Mouse (Mus musculus) common myeloid progenitor, adult 5-6 weeks (primary cell): ENCODE measurements around the gene Katnb1. TPM values are rescaled to one million over a fixed set of nuclear protein-coding genes. Genes with fewer than 3 reads are reported as not detected.

ENCODE experiments used
- ATAC-seq: replicated peaks from 2 replicates; pipeline ENCODE4 v1.8.0; 2016; ENCODE audit warnings: low read depth, mild to moderate bottlenecking, moderate TSS enrichment, inconsistent platforms; ENCODE audit not compliant: poor library complexity, severe bottlenecking
- total RNA-seq: library from RNA; stranded (forward); fragments of 200-1000, 187-1606 nt; gene quantifications from 2 replicates; pipeline ENCODE4 v1.2.3, GENCODE M21; 2017

The Katnb1 gene
- total RNA-seq = 17.5 and 24.6 TPM in 2 replicates

DNA sequence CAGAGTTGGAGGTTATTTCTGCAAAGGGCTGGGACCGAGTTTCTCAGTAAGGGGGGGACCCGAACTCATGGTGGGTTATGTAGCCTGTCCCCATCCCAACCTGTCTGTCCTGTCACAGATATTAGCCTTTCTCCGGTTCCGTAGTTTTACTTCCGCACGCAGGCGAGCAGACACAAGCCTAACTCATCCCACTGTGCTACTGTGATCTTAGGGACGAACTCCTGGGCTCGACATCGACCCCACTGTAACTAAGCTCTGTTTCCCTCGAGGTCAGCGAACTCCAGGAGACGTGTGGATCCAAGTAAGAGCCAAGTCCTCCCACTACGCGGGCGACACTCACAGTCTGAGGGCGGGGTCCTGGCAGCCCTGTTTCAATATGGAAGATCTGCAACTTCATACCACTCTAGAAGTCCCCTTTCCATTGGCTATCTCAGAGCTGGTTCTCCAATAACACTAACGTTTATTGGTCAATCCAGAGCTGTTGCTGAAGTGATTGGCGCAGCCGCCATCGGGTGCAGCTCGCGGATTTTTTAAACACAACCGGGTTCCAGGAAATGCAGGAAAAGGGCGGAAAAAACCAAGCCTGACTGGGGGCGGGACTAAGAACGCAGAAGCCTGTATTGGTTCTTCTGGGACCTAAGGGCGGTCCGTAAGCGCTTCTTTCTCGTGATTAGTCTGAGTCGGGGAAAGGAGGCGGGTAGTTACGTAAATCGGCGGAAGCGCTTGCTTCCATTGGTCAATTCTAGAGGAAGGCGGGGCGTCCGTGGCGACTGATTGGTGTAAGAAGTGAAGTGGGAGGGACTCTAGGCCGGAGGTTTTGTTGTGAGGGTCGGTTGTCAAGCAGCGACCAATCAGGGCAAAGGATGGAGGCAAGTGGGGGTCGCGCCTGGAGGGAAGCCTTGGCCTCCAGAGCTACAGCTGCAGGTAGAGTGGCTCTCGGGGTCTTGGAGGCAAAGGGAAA lies at the start of gene Katnb1:
Katnb1 (plus strand) TSS at position 806 of the 961 bp plus-strand sequence.
- ATAC-seq = peak; percentile 86

DNA sequence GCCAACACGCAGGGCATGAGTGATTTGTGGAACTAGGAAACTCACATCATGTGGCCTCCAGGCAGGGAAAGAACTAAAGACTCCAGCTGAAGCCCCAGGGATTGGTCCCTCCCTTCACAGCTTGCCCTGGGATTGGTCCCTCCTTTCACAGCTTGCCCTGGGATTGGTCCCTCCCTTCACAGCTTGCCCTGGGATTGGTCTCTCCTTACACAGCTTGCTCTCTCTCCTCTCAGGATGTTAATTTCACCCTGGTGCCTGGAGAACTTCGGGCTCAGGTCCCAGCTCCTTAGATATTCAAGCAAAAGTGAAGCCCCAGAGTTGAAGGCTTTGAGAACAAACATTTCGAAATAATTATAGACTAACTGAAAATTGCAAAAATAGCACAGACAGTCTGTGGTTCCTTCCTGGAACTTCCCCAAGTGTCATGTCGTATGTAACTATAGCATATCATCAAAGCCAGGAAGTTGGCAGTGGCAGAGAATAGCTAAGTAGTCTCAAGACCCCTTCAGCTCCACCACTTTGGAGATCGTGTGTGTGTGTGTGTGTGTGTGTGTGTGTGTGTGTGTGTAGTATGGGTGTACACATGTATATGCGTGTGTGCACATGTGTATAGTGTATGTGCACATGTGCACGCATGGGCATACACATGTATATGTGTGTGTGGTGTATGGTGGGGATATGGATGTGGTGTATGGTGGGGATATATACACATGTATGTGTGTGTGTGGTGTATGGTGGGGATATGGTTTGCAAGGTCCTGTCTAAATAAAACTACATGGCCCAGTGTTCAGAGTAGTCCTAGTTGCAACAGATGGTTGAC lies 43.7 kb upstream of the Katnb1 start:
- peak; percentile 87 for ATAC-seq

DNA sequence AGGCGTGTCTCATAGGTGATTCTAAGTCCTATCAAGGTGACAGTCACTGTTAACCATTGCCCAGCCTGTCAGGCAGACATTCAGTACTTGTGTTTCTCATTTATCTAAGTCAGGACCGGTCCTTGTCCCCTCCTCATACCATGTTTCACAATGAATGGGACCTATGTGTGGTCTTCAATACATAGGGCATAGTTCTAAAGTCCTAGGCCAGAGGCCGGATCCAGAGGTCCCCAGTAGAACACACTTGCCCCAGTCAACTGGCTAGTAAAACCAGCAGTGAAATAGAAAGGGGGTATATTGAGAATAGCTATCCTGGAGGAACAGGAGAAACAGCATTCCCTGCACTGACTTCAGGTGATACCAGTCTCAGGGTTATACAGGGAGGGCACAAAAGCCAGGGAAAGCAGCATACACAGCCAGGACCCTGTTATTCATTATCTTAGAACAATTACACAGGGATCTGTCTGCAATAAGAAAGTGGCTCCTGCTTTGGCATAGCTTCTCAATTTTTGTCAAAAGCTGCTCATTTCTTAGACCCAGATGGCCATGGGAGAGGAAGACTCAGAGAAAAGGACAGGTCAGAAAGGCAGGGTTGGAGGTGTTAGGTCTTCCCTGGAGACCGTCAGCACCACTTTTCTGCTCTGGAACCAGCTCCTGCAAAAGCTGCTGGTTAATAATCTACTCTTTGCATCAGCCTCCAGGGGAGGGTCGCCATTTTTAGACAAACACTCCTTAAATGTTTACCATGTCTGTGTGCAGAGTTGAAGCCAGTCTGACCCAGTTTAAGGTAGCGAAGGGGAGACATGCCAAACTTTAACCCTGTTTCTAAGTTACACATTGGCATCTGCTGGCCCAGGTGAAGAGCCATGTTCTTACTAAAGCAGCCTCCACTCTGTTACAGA lies 38.9 kb upstream of the Katnb1 start:
- ATAC-seq = no peak

DNA sequence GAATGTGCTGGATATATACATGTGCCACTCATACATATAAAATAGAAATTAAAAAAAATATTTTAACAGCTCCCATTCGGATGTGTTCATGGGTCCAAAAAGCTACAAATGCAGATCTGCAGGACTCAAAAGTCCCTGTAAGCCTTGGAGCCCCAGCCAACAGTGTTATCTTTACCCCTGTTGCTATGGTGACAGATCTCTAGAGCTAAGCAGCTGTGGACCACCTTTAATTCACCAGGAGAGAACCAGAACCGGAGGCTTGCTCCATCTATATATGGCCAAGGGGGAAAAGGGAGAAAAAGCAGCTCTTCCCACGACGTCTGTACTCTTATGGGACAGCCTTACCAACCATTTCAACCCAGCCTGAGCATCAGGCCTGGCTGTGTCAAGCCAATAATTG lies 36.2 kb upstream of the Katnb1 start:
- no peak for ATAC-seq

DNA sequence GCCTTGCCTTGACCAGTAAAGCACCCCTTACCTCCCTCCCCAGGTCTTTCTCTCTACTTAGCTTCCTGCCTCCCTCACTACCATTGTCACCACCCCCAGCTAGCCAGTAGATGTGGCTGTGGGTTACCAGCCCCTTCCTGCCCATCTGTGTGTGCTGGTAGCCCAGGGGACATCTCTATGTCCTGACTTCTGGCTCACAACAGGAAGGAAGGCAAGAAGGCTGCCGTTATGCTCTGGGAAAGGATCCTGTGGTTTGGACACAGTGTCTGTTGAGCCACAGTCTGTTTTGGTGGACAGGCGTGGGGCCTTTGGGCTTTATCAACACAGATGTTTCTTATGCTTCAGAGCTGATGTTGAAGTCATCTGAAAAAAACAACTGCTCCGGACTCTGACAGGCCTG lies 34.0 kb upstream of the Katnb1 start:
- ATAC-seq = peak; percentile 91

DNA sequence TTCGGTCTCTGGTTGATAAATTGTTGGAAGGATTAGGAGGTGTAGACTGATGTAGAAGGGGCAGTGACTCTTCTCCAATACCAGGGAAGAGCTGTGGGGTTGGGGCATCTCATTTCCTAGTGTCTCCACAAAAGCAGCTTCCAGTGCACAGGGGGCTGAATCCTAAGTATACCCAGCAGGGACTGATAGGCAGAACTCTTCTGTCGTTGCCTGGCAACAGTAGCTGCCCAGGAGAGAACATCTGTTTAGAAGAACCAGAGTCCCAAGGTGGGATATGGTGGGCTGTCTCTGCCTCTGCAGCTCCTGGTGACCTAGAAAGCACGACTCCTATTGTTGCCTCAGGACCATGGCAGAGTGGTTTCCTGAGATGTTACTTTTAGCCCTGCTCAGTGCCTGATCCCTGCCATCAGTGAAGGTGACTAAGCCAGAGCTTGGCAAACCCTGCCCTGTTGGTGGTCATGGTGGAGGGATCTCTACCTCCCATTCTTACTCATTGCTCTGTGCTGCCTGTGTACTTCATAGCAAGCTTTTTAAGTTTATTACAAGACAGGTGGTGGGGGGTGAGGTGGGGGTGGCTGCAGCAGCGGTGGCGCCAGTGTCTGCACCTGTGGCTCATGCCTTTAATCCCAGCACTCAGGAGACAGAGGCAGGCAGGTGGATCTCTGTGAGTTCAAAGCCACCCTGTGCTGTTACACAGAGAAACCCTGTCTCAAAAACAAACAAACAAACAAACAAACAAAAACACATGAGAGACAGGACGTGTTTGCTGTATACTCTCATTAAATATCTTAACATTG lies 32.9 kb upstream of the Katnb1 start:
- no peak for ATAC-seq

DNA sequence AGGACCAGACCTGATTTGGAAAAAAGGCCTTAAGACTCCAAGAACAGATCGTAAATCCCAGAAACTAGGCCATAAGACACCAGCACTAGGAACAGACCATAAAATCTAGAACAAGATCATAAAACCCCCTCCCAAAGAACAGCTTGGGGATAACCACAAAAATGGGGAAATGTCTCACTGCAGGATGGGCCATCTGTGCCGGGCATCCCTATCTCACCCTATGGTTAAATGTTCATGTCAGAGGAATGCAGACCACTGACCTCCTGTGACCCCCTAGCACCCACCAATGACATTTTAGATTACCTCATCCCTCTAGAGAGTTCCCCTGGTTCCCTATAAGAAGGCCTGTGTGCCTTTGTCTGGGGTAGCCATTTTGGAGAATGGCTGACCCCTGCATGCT lies 31.4 kb upstream of the Katnb1 start:
- peak; percentile 52; the same call in 1 of the 2 replicates for ATAC-seq

DNA sequence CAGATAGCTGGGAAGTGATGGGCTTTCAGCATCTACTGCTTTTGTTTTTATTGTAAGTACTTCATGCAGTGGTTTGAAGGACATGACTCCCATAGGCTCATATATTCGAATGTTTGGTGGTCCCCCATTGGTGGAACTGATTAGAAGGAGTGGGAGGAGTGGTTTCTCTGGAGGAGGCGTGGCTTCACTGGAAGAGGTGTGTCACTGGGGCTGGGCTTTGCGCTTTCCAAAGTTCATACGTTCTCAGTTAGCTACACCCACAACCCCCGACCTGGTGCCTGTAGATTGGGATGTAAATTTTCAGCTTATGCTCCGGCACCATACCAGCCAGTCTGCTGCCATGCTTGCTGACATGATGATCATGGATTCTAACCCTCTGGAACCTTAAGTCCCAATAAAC lies 26.5 kb upstream of the Katnb1 start:
- no peak for ATAC-seq

DNA sequence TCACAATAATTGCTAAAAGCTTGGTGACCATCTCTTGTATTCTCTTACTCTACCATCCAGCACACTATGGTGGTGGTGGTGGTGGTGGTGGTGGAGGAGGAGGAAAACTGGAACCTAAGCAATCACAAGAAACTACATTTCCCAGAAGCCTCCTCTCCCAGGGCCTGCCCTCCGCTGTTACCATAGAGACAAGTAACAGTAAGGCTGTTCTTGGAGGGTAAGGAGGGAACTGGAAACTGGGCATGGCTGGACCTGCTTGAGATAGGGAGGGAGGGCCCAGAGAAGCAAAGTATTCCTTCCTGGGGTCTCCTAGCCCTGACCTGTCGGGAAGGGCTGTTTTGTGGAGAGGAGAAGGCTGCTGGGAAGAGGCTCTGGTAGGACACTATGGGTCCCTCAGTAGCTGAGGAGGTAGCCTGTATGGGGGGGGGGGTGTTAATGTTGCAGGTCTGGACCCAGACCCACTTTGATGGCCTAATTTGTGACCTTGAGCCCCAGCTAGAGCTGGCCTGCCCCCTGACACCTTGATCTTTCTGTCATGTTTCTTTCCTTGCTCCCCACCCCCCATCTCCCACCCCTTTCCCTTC lies 26.0 kb upstream of the Katnb1 start, which contains the start of gene Drc7:
Drc7 (plus strand) TSS at position 177 of the 584 bp plus-strand sequence.
- peak; percentile 48 for ATAC-seq

DNA sequence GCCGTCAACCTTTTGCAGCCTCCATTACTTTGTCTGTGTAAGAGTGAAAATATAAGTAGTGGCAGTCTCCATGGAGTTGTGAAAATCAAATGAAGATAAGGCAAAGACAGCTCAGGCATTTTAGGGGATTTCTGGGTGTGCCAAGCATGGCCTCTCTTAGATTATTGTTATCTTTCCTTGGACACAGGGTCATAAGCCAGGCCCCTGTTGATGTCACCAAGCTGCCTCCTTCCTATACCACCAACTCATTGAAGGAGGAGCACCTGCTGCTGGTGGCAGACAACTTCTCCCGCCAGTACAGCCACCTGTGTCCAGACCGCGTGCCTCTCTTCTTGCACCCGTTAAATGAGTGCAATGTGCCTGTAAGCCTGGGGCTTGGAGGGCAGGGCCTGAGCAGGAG lies 24.6 kb upstream of the Katnb1 start:
- no peak for ATAC-seq

DNA sequence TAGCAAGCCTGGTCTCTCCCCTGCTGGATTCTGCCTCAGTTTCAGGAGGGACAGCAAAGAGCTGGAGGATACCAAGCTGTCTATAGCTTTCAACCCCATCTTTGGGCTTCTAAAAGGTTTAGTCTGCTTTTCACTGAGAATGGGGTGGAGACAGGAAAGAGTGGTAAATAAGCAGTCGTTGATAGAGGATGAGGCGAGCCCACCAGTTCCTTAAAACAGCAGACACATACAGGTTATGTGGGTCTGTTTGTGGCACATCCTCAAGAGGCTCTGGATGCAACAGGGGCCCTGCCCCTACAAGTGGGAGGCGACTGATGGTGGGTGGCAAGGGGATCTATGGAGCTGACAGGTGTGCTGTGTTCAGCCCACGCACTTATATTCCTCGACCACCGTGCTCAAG lies 22.3 kb upstream of the Katnb1 start:
- peak; percentile 62 for ATAC-seq

DNA sequence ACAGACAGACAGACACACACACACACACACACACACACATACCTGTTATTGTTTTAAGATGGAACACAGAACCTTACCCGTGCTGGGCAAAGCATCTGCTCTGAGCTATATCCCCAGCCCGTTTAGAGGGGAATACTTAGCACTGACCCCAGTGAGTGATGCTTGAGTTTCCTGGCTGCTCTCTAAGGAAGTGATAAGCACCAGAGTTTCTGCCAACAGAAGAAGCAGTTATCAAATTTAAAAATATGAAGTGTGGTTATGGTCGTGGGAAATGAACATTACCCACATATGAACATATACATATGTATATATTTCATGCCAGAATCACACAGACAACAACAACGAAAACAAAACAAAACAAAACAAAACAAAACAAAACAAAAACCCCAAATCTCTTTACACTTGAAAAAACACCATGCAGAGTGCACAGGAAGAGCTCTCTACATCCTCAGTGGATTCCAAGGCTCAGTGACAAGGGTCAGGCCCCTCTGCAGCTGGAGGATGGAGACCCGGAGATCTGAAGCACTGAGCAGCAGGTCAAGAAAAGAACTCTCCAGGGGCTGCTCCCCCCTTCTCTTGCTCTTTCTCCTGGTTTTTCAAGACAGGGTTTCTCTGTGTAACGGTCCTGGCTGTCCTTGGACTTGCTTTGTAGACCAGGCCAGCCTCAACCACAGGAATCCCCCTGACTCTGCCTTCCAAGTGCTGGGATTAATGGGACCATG lies 21.0 kb upstream of the Katnb1 start:
- peak; percentile 15 for ATAC-seq

DNA sequence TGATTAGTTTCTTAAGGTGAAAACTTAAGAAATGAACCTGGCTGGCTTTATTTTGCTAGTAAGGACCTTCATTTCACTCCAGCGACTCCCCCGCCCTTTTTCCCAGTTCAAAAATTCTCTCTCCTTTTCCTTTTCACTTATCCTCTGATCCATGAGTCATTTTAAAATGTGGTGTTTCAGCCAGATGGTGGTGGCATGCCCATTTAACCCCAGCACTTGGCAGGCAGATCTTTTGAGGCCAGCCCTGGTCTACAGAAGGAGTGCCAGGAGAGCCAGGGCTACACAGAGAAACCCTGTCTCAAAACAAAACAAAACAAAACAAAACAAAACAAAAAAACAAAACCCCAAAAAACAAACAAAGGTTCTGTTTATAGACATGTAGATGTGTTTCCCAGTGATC lies 16.5 kb upstream of the Katnb1 start:
- ATAC-seq = no peak

DNA sequence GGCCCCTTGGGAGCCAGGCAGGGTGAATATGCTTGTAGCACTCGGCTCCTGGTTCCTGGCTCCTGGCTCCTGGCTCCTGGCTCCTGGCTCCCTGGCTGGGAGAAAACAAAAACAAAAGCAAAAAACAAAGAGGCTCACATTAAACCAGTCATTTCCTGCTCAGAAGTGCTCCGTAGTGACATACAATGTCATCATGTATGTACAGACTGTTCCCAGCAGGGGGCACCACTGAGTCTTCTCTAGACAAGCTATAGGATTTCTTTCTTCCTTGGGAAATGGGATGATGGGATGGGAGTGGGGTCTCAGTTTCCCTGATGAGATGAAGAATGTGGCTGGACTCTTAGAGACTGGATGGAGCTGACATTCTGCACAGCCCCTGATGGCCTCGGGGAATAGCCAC lies 13.4 kb upstream of the Katnb1 start:
- ATAC-seq = peak; percentile 79

DNA sequence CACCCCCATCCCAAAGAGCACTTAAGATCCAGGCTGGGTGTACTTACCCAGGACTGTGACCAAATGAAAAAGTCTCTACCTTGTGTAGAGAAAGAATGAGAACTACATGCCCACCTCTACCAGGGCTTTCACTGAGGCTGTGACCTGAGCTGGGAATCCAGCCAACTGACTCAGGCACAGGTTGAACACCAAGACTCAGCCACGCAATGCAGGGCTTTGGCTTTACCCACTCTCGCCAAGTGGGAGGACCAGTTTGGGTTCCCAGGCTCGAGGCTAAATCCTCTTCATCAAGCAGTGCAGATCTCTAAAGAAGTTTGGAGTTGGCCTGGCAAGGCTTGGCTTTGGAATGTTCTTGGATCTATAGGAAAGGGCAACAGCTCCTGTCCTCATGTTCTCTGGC lies 5.5 kb upstream of the Katnb1 start:
- ATAC-seq = no peak

DNA sequence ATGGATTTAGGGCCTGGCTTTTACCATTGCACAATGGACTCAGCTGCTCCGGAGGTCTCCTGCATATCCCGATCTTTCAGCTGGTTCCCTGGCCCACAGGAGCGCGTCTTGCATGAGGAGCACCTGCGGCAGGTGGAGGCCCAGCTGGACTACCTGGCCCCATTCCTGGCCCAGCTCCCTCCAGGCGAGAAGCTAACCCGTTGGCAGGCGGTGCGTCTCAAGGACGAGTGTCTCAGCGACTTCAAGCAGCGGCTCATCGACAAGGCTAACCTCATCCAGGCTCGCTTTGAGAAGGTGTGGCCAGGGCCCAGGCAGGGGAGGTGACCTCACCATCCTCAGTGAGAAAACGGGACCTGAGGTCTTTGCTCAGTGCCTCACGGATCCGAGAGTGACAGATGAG lies 4.8 kb upstream of the Katnb1 start:
- no peak for ATAC-seq

DNA sequence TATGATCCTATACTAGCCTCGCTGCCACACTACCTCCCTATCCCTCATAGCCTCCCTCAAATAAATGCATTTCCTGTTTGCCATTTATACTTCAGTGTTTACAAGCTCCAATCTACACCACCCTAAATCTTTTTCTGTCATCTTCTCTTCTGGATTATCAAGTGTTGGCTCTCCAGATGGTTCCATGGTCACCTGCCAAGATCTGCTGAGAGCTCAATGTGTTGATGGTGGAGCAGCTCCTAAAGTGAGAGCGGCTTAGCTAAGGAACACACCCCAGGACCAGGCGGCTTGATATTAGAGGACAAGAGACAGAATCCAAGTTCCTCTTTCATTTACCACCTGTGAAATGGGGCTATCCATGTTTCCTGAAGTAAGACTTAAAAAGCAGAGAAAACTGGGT lies 2.9 kb upstream of the Katnb1 start:
- ATAC-seq = no peak

DNA sequence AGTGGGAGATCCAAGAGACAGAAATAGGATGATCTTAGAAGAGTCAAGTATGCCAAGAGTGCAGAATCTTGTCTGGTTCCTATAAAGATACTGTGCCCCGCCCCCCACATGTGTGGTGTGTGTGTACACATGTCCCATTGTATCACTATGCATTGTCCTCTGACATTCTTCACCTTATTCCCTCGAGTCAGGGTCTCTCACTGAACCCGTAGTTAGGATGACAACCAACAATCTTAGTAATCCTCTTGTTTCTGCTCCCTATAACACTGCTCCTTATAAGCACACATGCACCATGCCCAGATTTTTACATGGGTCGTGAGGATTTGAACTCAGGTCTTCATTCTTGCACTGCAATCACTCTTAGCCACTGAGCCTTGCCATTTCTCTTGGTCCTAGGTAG lies 1.7 kb upstream of the Katnb1 start:
- ATAC-seq = no peak
